Mouse (Mus musculus) kidney, postnatal 0 days (tissue): ENCODE measurements at regions not wholly inside any gene's neighbourhood (a gene's known extent, or its start where the extent isn't known, plus 50 kb on each side); places are given as distances from the start of the nearest gene placed in this dataset.

Experiments
- ATAC-seq: fragments of 200-750 bp; cut with Nextera tagmentation; replicated peaks from 2 replicates; pipeline ENCODE4 v1.8.0; 2017; ENCODE audit warnings: low read depth, moderate number of reproducible peaks, moderate TSS enrichment, moderate library complexity; ENCODE audit not compliant: low FRiP score
- DNase-seq: peaks from one replicate; pipeline ENCODE4 v3.0.0-alpha.2; 2016; ENCODE audit warnings: low spot score
- H3K27ac ChIP-seq: fragments of 300-500 bp; sonication (generic); 2 replicates; pipeline ENCODE4 v1.5.1; 2014; ENCODE audit warnings: mild to moderate bottlenecking
- H3K27me3 ChIP-seq: fragments of 300-500 bp; sonication (generic); 2 replicates; pipeline ENCODE4 v1.6.1; 2014; ENCODE audit warnings: low read length, mixed read lengths; ENCODE audit not compliant: insufficient read depth
- H3K36me3 ChIP-seq: fragments of 300-500 bp; sonication (generic); 2 replicates; pipeline ENCODE4 v1.6.1; 2014; ENCODE audit warnings: low read length, mixed read lengths; ENCODE audit not compliant: insufficient read depth
- H3K4me1 ChIP-seq: fragments of 300-500 bp; sonication (generic); replicated peaks from 2 replicates; pipeline ENCODE4 v1.6.1; 2014; ENCODE audit warnings: antibody characterized with exemption, low read length, mixed read lengths; ENCODE audit not compliant: insufficient read depth
- H3K4me2 ChIP-seq: fragments of 300-500 bp; sonication (generic); 2 replicates; pipeline ENCODE4 v1.6.1; 2014; ENCODE audit warnings: mild to moderate bottlenecking, low read length, moderate library complexity, mixed read lengths
- H3K4me3 ChIP-seq: fragments of 300-500 bp; sonication (generic); replicated peaks from 2 replicates; pipeline ENCODE4 v1.5.1; 2014; ENCODE audit warnings: low read depth, low read length
- H3K9ac ChIP-seq: fragments of 300-500 bp; sonication (generic); 2 replicates; pipeline ENCODE4 v1.6.1; 2014; ENCODE audit warnings: low read depth, low read length
- H3K9me3 ChIP-seq: fragments of 300-500 bp; sonication (generic); replicated peaks from 2 replicates; pipeline ENCODE4 v1.6.1; 2016; ENCODE audit warnings: low read length, inconsistent platforms, mixed read lengths
- CTCF ChIP-seq: IDR thresholded peaks from 2 replicates; pipeline ENCODE4 v1.5.1; 2016; ENCODE audit warnings: antibody characterized with exemption, low read depth, mild to moderate bottlenecking, moderate library complexity
- WGBS: fragments of 180-500 bp; shearing (Covaris S2); extraction: QIAGEN DNeasy Blood & Tissue Kit; methylation state at CpG from one replicate; pipeline ENCODE4 v1.1.7; 2014; 5-methylcytosine and 5-hydroxymethylcytosine counted together

DNA sequence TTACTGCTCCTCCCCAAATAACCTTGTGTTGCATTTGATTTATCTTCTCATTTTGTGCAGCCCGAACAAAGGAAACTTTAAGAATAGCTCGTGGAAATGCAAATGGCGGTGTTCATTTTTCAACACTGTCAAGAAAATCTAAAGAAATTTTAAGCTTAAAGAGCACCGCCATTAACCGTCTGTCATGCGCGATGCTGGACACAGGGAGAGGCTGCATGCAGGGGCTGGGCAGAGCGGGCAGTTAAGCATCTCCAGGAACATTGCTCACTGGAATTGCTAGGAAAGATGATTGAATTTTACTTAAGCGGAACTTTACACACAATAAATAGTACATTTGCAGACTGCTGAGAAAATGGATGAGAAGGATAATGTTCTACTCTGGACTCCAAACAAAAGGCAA is 229.2 kb upstream of the Krr1 start:
- no peak for TF ChIP-seq CTCF
- Histone ChIP-seq H3K4me3 (no peak overlapping the region), H3K4me2 (no peak overlapping the region), H3K9ac (no peak overlapping the region), H3K9me3 (no peaks in the 10 kb centered on the region), H3K27ac (no peak overlapping the region), H3K27me3 (no peaks in the 10 kb centered on the region), H3K4me1 (peaks cover 3% of the 10 kb centered on the region), H3K36me3 (no peaks in the 10 kb centered on the region)
- WGBS = 63% methylated on average over 9 of the region's 9 CpGs
- ATAC-seq (no peak), DNase-seq (no peak)

DNA sequence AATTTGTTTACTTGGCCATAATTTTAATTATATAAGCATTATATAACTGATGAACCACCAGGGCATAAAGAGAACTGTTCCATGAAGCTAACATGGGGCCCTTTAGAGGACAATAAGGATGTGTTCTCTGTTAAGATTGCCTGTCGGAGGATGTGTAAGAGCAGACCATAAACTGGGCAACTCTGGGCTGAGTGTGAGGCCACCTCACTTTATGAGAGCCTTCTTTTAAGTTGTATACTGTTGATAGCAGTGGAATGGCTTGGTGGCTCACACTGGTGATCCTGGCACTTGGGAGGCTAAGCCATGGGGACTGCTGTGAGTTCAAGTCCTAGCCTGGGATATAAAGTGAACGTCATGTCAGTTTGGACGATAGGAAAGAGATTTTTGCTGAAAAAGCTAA is 227.3 kb upstream of the Krr1 start:
- no peak for DNase-seq
- ATAC-seq = no peak
- no peak for TF ChIP-seq CTCF
- Histone ChIP-seq H3K4me3 (no peak overlapping the region), H3K9me3 (no peaks in the 10 kb centered on the region), H3K36me3 (no peaks in the 10 kb centered on the region), H3K27me3 (no peaks in the 10 kb centered on the region), H3K4me2 (no peak overlapping the region), H3K27ac (no peak overlapping the region), H3K9ac (no peak overlapping the region), H3K4me1 (no peaks in the 10 kb centered on the region; the same call in 1 of the 2 replicates)
- WGBS = 95% methylated on average over 3 of the region's 3 CpGs

DNA sequence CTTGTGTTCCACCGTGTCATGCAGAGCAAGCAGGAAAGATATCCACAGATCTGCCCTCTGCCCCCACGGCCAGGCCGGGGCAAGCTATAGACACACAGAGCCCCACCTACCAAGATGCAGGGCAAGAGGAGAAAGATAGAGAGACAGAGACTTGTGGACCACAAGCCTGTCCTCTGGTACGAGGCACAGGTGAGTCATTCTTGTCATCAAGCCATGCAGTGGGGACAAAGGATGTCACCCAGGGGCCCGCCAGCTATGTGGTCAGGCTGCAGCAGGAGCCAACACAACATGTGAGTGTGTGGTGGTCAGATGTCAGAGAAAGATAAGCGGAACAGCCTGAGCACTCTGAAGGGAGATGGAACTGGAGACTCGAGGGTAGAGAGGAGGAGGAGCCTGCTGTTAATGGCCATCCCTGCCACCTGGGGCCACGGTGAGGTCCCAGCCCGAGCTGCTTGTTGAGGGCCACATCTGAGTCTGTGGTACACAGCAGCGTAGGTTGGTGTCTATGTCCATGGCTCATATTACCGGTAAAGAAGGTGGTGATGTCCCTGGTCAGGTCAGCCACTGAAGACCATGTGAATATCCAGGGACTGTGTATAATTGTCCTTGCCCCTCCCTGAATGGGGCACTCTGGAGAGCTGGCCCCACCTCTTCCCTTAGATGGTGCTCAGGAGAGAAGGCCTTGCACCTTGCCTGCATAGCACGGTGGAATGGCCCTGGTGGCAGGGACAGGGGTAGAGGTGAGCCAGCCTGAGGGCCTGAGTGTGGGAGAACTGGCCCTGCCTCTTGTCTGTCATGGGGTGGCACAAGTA is 226.2 kb upstream of the Krr1 start:
- ATAC-seq (no peak), DNase-seq (no peak)
- Histone ChIP-seq H3K36me3 (no peaks in the 10 kb centered on the region), H3K9me3 (no peaks in the 10 kb centered on the region), H3K27ac (no peak overlapping the region), H3K4me3 (no peak overlapping the region), H3K4me2 (no peak overlapping the region), H3K9ac (no peak overlapping the region), H3K27me3 (no peaks in the 10 kb centered on the region), H3K4me1 (no peaks in the 10 kb centered on the region)
- 64% methylated on average over 12 of the region's 12 CpGs for WGBS
- no peak for TF ChIP-seq CTCF

GRCm38 (mm10) chr10:111746879-111747477 is 225.5 kb upstream of the Krr1 start:
- Histone ChIP-seq H3K9ac (no peak overlapping the region), H3K4me1 (no peaks in the 10 kb centered on the region), H3K36me3 (no peaks in the 10 kb centered on the region), H3K27ac (no peak overlapping the region), H3K9me3 (no peaks in the 10 kb centered on the region), H3K4me3 (no peak overlapping the region), H3K4me2 (no peak overlapping the region), H3K27me3 (no peaks in the 10 kb centered on the region)
- TF ChIP-seq CTCF = no peak
- 84% methylated on average over 6 of the region's 6 CpGs for WGBS
- no peak for ATAC-seq
- no peak for DNase-seq

DNA sequence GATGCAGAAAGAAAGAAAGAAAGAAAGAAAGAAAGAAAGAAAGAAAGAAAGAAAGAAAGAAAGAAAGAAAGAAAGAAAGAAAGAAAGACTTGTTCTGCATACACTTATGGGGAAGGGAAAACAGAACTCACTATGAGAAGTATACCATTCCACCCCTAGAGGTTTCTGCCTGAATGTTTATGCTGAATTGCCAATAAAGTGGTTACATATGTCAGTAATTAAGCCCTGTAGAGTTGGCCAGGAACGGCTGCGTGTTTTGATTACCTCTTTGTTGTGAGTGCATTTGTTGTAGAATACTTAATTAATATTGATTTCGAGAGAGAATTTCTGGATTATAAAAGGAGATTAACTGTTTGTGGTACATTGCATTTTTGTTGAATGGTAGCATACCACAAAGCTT is 224.0 kb upstream of the Krr1 start:
- H3K27ac ChIP-seq = no peak overlapping the region
- TF ChIP-seq CTCF = no peak

GRCm38 (mm10) chr10:111753646-111754045 is 218.8 kb upstream of the Krr1 start:
- H3K27me3 ChIP-seq = no peaks in the 10 kb centered on the region
- DNase-seq (no peak), ATAC-seq (no peak)
- no peak overlapping the region for H3K4me3 ChIP-seq
- H3K27ac ChIP-seq = no peak overlapping the region
- no peaks in the 10 kb centered on the region for H3K9me3 ChIP-seq
- no peak overlapping the region for H3K4me2 ChIP-seq
- no peaks in the 10 kb centered on the region for H3K36me3 ChIP-seq
- WGBS = 84% methylated on average over 2 of the region's 2 CpGs
- no peak for TF ChIP-seq CTCF
- no peaks in the 10 kb centered on the region for H3K4me1 ChIP-seq
- no peak overlapping the region for H3K9ac ChIP-seq

More for the DNA sequence above, 224.0 kb upstream of the Krr1 start:
- DNase-seq (no peak), ATAC-seq (no peak)
- no peaks in the 10 kb centered on the region for H3K27me3 ChIP-seq
- no peaks in the 10 kb centered on the region for H3K9me3 ChIP-seq
- 70% methylated on average over 3 of the region's 3 CpGs for WGBS
- H3K9ac ChIP-seq = no peak overlapping the region
- H3K4me2 ChIP-seq = no peak overlapping the region
- H3K36me3 ChIP-seq = no peaks in the 10 kb centered on the region
- no peak overlapping the region for H3K4me3 ChIP-seq
- H3K4me1 ChIP-seq = no peaks in the 10 kb centered on the region
